Mouse (Mus musculus) cerebellum, adult 18-20 months (tissue): ENCODE results near the gene Gm20830.
"Not testable (repeated sequence)": the region's sequence is repeated elsewhere in the genome, so short reads cannot be mapped to it uniquely, and the experiment has no call there.

Experiments
- DNase-seq, 2 experiments: peaks; one replicate each; pipeline ENCODE4 v3.0.0; 2021

Gm20830 gene

GRCm38 (mm10) chrY:6918182-6918581 is at the start of gene Gm20830:
Gene Gm20830 (minus strand): TSS chrY:6918282.
- DNase-seq = not testable (repeated sequence)
